Mouse (Mus musculus): ENCODE measurements around the gene Echdc1. TPM values are rescaled to one million over a fixed set of nuclear protein-coding genes. Genes with fewer than 3 reads are reported as not detected.

The Echdc1 gene
- polyA plus RNA-seq (2012; ENCODE audit: low replicate concordance), result 0.42 and 1.5 TPM in 2 replicates

GRCm38 (mm10) chr10:29313064-29313638, at the start of gene Echdc1:
Echdc1 (plus strand) TSS chr10:29313166.

DNA sequence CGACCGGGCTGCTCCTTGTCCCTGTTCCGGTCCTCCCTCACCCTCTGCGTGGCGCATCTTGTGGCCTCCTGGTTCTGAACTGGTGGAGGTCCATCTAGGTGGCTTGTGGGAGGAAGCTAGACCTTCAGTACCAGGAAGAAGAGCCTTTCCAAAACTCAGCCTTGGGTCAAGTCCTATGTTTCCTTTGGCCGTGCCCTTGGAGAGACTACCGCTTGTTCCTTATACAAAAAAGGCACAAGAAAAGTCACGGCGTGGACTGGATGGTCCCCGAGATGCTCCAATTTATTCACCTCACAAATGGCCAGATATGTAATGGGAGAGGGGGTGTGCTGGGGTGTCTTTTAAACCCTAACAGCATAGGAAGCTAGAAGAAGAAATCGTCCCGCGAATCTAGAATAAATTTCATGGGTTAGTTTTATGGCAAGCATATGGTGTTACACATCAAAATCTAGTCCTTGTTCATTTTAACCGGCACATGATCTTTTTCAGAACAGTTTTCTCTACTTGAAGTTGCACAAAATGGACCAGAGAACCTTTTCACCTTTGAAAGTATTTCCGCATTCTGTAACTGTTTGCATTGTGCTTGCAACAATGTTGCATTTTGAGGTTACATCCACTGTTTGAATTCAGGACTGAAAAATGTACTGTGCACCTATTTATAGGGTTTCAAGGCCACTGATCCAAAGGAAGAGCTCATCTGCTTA, 49.4 kb downstream of the Echdc1 start, which contains the start of gene Rnf146:
TSS of gene Rnf146 (minus strand) at position 246 of the 704 bp plus-strand sequence.

Other genes starting within 250 kb of the Echdc1 start
- not detected in 2 replicates for gene Soga3, start 169.3 kb upstream of the Echdc1 start, polyA plus RNA-seq (2012; ENCODE audit: low replicate concordance)
- gene Gm49353, start 114.2 kb upstream of the Echdc1 start, polyA plus RNA-seq (2012; ENCODE audit: low replicate concordance), result not detected in 2 replicates
- not detected in 2 replicates for gene 9330159F19Rik, start 101.6 kb upstream of the Echdc1 start, polyA plus RNA-seq (2012; ENCODE audit: low replicate concordance)
- gene Rnf146, start 49.3 kb downstream of the Echdc1 start, polyA plus RNA-seq (2012; ENCODE audit: low replicate concordance), result 5.9 and 8.8 TPM in 2 replicates
- not detected in 2 replicates for gene Rspo3, start 222.7 kb downstream of the Echdc1 start, polyA plus RNA-seq (2012; ENCODE audit: low replicate concordance)